Mouse (Mus musculus) CH12.LX (cell line): Measurements from ENCODE around the gene Nktr. TPM values are rescaled to one million over a fixed set of nuclear protein-coding genes. Genes with fewer than 3 reads are reported as not detected.

Source experiments
- DNase-seq: peaks from one replicate; pipeline ENCODE4 v3.0.0-alpha.2; 2013; ENCODE audit errors: extremely low read depth
- H3K27ac ChIP-seq: 2 replicates; pipeline ENCODE4 v1.5.1; 2012; ENCODE audit warnings: low read depth, mild to moderate bottlenecking, control low read depth, moderate library complexity; ENCODE audit not compliant: insufficient read depth
- H3K27me3 ChIP-seq: replicated peaks from 2 replicates; pipeline ENCODE3; 2012; ENCODE audit warnings: inconsistent platforms
- H3K36me3 ChIP-seq, 2 experiments: replicated peaks in 1 of 2; 2 replicates each; pipeline versions ENCODE3 to v1.6.1; 2012; ENCODE audit warnings: inconsistent platforms in 1 of 2, low read length in 1 of 2, mild to moderate bottlenecking in 1 of 2, mixed read lengths in 1 of 2, moderate library complexity in 1 of 2; ENCODE audit not compliant: control insufficient read depth in 1 of 2, insufficient read depth in 1 of 2
- H3K4me1 ChIP-seq, 2 experiments: 2 replicates each; pipeline ENCODE4 v1.6.1; 2012; ENCODE audit warnings: inconsistent platforms in 1 of 2, moderate library complexity in 1 of 2; ENCODE audit not compliant: insufficient read depth in 2 of 2, control insufficient read depth in 1 of 2
- H3K4me2 ChIP-seq: 2 replicates; pipeline ENCODE4 v1.6.1; 2012; ENCODE audit warnings: low read depth, mild to moderate bottlenecking, control low read depth; ENCODE audit not compliant: poor library complexity, insufficient read depth, severe bottlenecking
- H3K4me3 ChIP-seq, 3 experiments: fragments of 150-350 bp in 1 of 3; sonication (generic) in 1 of 3; replicated peaks in 1 of 3; 2 replicates each; pipeline versions ENCODE3 to v1.5.1; 2011 to 2012; ENCODE audit warnings: low read depth in 2 of 3, low read length in 2 of 3, mild to moderate bottlenecking in 2 of 3, moderate library complexity in 2 of 3, control low read depth in 1 of 3, improper control_type of control experiment in 1 of 3, inconsistent platforms in 1 of 3, mixed read lengths in 1 of 3; ENCODE audit not compliant: poor library complexity in 1 of 3
- H3K79me2 ChIP-seq: replicated peaks from 2 replicates; pipeline ENCODE4 v1.6.1; 2012; ENCODE audit warnings: mild to moderate bottlenecking, moderate library complexity; ENCODE audit not compliant: control insufficient read depth, poor library complexity, insufficient read depth, severe bottlenecking; ENCODE audit errors: extremely low read depth
- H3K9ac ChIP-seq: 2 replicates; pipeline ENCODE4 v1.6.1; 2012; ENCODE audit warnings: low read depth, mild to moderate bottlenecking, control low read depth, moderate library complexity; ENCODE audit not compliant: insufficient read depth
- H3K9me3 ChIP-seq: replicated peaks from 2 replicates; pipeline ENCODE3; 2012; ENCODE audit warnings: low read length, inconsistent platforms, mixed read lengths
- CHD1 ChIP-seq: IDR thresholded peaks from 2 replicates; pipeline ENCODE4 v1.6.1; 2012; ENCODE audit warnings: low read depth, low read length, improper control_type of control experiment, inconsistent platforms
- CTCF ChIP-seq, 2 experiments: IDR thresholded peaks in 1 of 2; conservative IDR thresholded peaks in 1 of 2; 2 replicates each; pipeline ENCODE4 v1.5.1; 2011 to 2012; ENCODE audit warnings: low read depth in 2 of 2, low read length in 2 of 2, improper control_type of control experiment in 1 of 2, inconsistent platforms in 1 of 2, mild to moderate bottlenecking in 1 of 2, moderate library complexity in 1 of 2
- GABPA ChIP-seq: IDR thresholded peaks from 2 replicates; pipeline ENCODE4 v1.6.1; 2012; ENCODE audit warnings: low read depth, low read length, improper control_type of control experiment, inconsistent platforms; ENCODE audit not compliant: insufficient replicate concordance
- HCFC1 ChIP-seq: IDR thresholded peaks from 2 replicates; pipeline ENCODE4 v1.6.1; 2012; ENCODE audit warnings: low read depth, mild to moderate bottlenecking, inconsistent platforms, low read length, improper control_type of control experiment
- IRF4 ChIP-seq: IDR thresholded peaks from 2 replicates; pipeline ENCODE4 v1.6.1; 2014; ENCODE audit warnings: low read depth, mild to moderate bottlenecking, inconsistent platforms, low read length, improper control_type of control experiment
- JUND ChIP-seq: conservative IDR thresholded peaks from 2 replicates; pipeline ENCODE4 v1.6.1; 2011; ENCODE audit warnings: low read depth, low read length, improper control_type of control experiment
- MAFK ChIP-seq: IDR thresholded peaks from 2 replicates; pipeline ENCODE4 v1.6.1; 2011; ENCODE audit warnings: low read length, improper control_type of control experiment; ENCODE audit not compliant: insufficient replicate concordance
- MAX ChIP-seq: IDR thresholded peaks from 2 replicates; pipeline ENCODE4 v1.6.1; 2011; ENCODE audit warnings: low read length, improper control_type of control experiment
- MYC ChIP-seq: IDR thresholded peaks from 2 replicates; pipeline ENCODE4 v1.6.1; 2011; ENCODE audit warnings: low read depth, mild to moderate bottlenecking, improper control_type of control experiment, low read length
- PAX5 ChIP-seq: IDR thresholded peaks from 2 replicates; pipeline ENCODE4 v1.6.1; 2012; ENCODE audit warnings: low read length, inconsistent platforms, mixed read lengths
- RAD21 ChIP-seq: IDR thresholded peaks from 2 replicates; pipeline ENCODE4 v1.6.1; 2011; ENCODE audit warnings: low read depth, mild to moderate bottlenecking, low read length, improper control_type of control experiment, moderate library complexity
- RCOR1 ChIP-seq: conservative IDR thresholded peaks from 2 replicates; pipeline ENCODE4 v1.6.1; 2012; ENCODE audit warnings: low read depth, mild to moderate bottlenecking, inconsistent platforms, low read length, improper control_type of control experiment
- SIN3A ChIP-seq: IDR thresholded peaks from 2 replicates; pipeline ENCODE4 v1.6.1; 2012; ENCODE audit warnings: low read length, improper control_type of control experiment, inconsistent platforms
- SMC3 ChIP-seq: IDR thresholded peaks from 2 replicates; pipeline ENCODE4 v1.6.1; 2011; ENCODE audit warnings: low read depth, low read length, improper control_type of control experiment
- USF1 ChIP-seq: IDR thresholded peaks from 2 replicates; pipeline ENCODE4 v1.6.1; 2014; ENCODE audit warnings: low read depth, mild to moderate bottlenecking, inconsistent platforms, low read length, improper control_type of control experiment
- USF2 ChIP-seq: conservative IDR thresholded peaks from 2 replicates; pipeline ENCODE4 v1.6.1; 2011; ENCODE audit warnings: low read depth, low read length, improper control_type of control experiment
- ZC3H11A ChIP-seq: IDR thresholded peaks from 2 replicates; pipeline ENCODE4 v1.6.1; 2012; ENCODE audit warnings: low read depth, mild to moderate bottlenecking, inconsistent platforms, low read length, improper control_type of control experiment
- ZMIZ1 ChIP-seq: IDR thresholded peaks from 2 replicates; pipeline ENCODE4 v1.6.1; 2012; ENCODE audit warnings: low read depth, mild to moderate bottlenecking, inconsistent platforms, low read length, improper control_type of control experiment
- ZNF384 ChIP-seq: IDR thresholded peaks from 2 replicates; pipeline ENCODE4 v1.6.1; 2012; ENCODE audit warnings: low read depth, low read length, improper control_type of control experiment, inconsistent platforms
- dilution Hi-C: fragments of 300-500 bp; cut with MboI; formaldehyde crosslinking; loops from 2 replicates; pipeline ENCODE4 v1.14.3; 2020; ENCODE audit warnings: low sequenced_read_pairs; ENCODE audit not compliant: extremely low pct_unique_long_range_greater_than_20kb, extremely low pct_ligation_motif_present
- in situ Hi-C: fragments of 300-500 bp; cut with MboI; formaldehyde crosslinking; loops from 3 replicates; pipeline ENCODE4 v1.14.3; 2019; ENCODE audit warnings: low sequenced_read_pairs, low pct_ligation_motif_present, low pct_unique_long_range_greater_than_20kb, mixed read lengths
- polyA plus RNA-seq: library from polyadenylated mRNA; unstranded; fragments of >175 nt; gene quantifications from 2 replicates; pipeline ENCODE4 v1.2.1, GENCODE M21; 2012; ENCODE audit warnings: low read depth; ENCODE audit not compliant: insufficient read length
- total RNA-seq, 2 experiments: library from RNA; depleted of rRNA; stranded (reverse); fragments of 300-350 nt in 1 of 2; fragments of >200 nt in 1 of 2; gene quantifications; 2 replicates each; pipeline ENCODE4 v1.2.3; 2012 to 2014

Nktr gene
- total and polyA plus RNA-seq, 3 experiments: 31.0 to 65.0 (median 32.2) TPM

DNA sequence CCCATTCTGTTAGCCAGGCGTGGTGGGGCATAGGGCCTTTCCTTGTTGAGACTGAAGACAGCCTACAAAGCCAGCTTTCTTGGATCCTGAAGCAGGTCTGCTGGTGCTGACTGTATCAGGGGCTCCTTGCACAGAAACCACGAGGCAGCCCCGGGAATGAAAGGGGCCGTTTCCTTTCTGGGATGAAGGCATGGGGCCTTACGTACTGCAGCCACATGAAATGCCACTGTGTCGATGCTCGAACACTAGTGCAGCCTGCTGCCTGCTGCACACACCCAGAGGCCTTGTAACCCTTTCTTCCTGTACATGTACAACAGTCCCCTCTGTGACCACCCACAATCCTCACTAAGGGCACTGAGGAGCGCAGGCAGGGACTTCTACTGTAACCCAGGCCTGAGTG is 37.8 kb upstream of the Nktr start:
- Histone ChIP-seq H3K4me3 (no peak overlapping the region), H3K36me3 (peaks cover 6 to 49% of the 10 kb centered on the region in 2 experiments), H3K4me1 (peaks cover 7 to 25% of the 10 kb centered on the region in 2 experiments), H3K9me3 (no peaks in the 10 kb centered on the region), H3K4me2 (no peak overlapping the region), H3K79me2 (no peaks in the 10 kb centered on the region), H3K27ac (no peak overlapping the region), H3K9ac (no peak overlapping the region), H3K27me3 (no peaks in the 10 kb centered on the region)
- in situ Hi-C loops (no loop called here), dilution Hi-C loops (no loop called here)
- DNase-seq: no peak
- no peak for TF ChIP-seq IRF4

DNA sequence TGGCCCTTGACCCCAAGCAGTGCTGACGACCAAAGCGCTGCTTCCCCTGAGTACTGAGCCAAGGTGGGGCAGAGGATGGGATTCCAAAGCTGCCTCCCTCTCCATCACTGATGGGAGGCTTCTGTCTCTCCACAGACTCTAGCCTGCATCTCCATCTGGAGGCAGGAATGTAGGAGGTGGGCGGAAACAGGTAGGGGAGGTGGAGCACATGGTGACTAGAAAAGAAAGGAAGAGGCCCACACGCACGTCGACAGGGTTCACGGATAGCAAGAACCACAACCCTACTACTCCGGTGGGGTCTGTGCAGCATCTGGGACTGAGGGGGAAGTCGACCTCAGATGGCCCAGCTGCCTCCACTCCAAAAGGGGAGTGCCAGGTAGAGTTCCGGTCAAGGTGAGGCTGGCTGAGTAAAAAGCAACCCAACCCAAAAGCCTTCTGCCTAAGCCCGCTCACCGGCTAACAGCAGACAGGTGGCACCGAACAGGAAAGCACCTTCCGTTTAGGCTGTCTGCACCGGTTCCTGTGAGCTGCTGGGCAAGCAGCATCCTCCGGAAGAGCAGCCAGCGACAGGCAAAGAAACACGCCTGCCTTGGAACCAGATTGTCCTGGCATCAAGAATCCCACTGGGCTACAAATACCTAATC is 36.8 kb upstream of the Nktr start:
- H3K27ac ChIP-seq: no peak overlapping the region
- peaks cover 9 to 50% of the 10 kb centered on the region in 2 experiments for H3K36me3 ChIP-seq
- H3K4me2 ChIP-seq: no peak overlapping the region
- in situ Hi-C loops (no loop called here), dilution Hi-C loops (no loop called here)
- H3K27me3 ChIP-seq: no peaks in the 10 kb centered on the region
- TF ChIP-seq USF2: no peak
- TF ChIP-seq MYC: no peak
- no peak for TF ChIP-seq HCFC1
- no peak for TF ChIP-seq ZMIZ1
- no peak for TF ChIP-seq IRF4
- no peak for TF ChIP-seq SIN3A
- no peak for TF ChIP-seq ZNF384
- no peak for TF ChIP-seq GABPA
- H3K79me2 ChIP-seq: no peaks in the 10 kb centered on the region
- no peak overlapping the region for H3K4me3 ChIP-seq
- no peaks in the 10 kb centered on the region for H3K9me3 ChIP-seq
- H3K9ac ChIP-seq: no peak overlapping the region
- H3K4me1 ChIP-seq: peaks cover 2 to 15% of the 10 kb centered on the region in 2 experiments; a peak in 3 of 4 replicates
- DNase-seq: no peak

DNA sequence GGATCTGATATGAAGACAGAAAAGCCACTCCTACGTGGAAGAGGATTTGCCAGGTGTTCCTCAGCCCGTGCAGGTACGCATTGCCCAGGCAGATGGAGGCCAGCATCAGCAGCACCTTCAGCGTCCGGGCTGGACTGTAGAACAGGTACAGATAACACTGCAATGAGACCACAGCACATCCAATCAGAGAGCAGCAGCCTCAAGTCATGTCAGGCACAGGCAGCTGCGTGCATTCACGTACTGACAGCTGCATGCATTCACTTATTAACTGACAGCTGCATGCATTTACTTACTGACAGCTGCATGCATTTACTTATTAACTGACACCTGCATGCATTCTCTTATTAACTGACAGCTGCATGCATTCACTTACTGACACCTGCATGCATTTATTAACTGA is 34.3 kb upstream of the Nktr start:
- Histone ChIP-seq H3K36me3 (peaks cover 9 to 55% of the 10 kb centered on the region in 2 experiments), H3K27ac (no peak overlapping the region), H3K4me3 (no peak overlapping the region), H3K9me3 (no peaks in the 10 kb centered on the region), H3K79me2 (no peaks in the 10 kb centered on the region), H3K4me2 (no peak overlapping the region), H3K4me1 (peaks cover under 1 to 2% of the 10 kb centered on the region in 2 experiments; a peak in 2 of 4 replicates), H3K27me3 (no peaks in the 10 kb centered on the region), H3K9ac (no peak overlapping the region)
- TF ChIP-seq GABPA: no peak
- no peak for TF ChIP-seq MAFK
- no peak for TF ChIP-seq JUND
- no peak for TF ChIP-seq CTCF (conservative IDR thresholded peaks at IDR 0.05 in 1 of 2, IDR thresholded peaks at IDR 0.05 in 1 of 2; ENCODE audit: low read depth in 2 of 2, low read length in 2 of 2)
- no peak for TF ChIP-seq RCOR1
- TF ChIP-seq SIN3A: no peak
- TF ChIP-seq PAX5: no peak
- no peak for TF ChIP-seq ZC3H11A
- no peak for TF ChIP-seq ZMIZ1
- TF ChIP-seq MAX: no peak
- no peak for TF ChIP-seq CHD1
- TF ChIP-seq HCFC1: no peak
- no peak for TF ChIP-seq IRF4
- TF ChIP-seq USF1: no peak
- no peak for TF ChIP-seq RAD21
- no peak for TF ChIP-seq SMC3
- DNase-seq: no peak
- dilution Hi-C loops: no loop called here
- in situ Hi-C loops: no loop called here
